Mouse (Mus musculus) thymus, adult 2 months (tissue): Measurements from ENCODE around the gene Vsig10.

Source experiments
- CTCF ChIP-seq: fragments of 200-500 bp; IDR thresholded peaks from 2 replicates; pipeline ENCODE4 v1.5.1; 2012; ENCODE audit warnings: mild to moderate bottlenecking, control low read depth, low read length, moderate library complexity, borderline replicate concordance; ENCODE audit not compliant: control insufficient read depth, poor library complexity, insufficient read depth; ENCODE audit errors: extremely low read depth
- POLR2A ChIP-seq: fragments of 200-500 bp; IDR thresholded peaks from 2 replicates; pipeline ENCODE4 v1.6.1; 2012; ENCODE audit warnings: mild to moderate bottlenecking, low read length, control low read depth, moderate library complexity; ENCODE audit not compliant: control insufficient read depth, poor library complexity, insufficient read depth; ENCODE audit errors: extremely low read depth

GRCm38 (mm10) chr5:117307699-117308098 is 11.2 kb upstream of the Vsig10 start:
- TF ChIP-seq POLR2A (no peak), CTCF (peak; percentile 80; the same call in 1 of the 2 replicates)
